Mouse (Mus musculus) ovary, postnatal 36 days (tissue): ENCODE results near the gene 4931422A03Rik.
"Not testable (repeated sequence)": the region's sequence is repeated elsewhere in the genome, so short reads cannot be mapped to it uniquely, and the experiment has no call there.

Experiments
- DNase-seq: peaks from one replicate; pipeline ENCODE4 v3.0.0; 2022; ENCODE audit warnings: low spot score, mixed read lengths

4931422A03Rik gene

GRCm38 (mm10) chr2:104028139-104028723, at the start of gene 4931422A03Rik:
Gene 4931422A03Rik, minus strand, starts transcription at chr2:104028361.
- DNase-seq = no peak

- DNase-seq = peak; percentile 59
These were observed 41.6 kb upstream of the 4931422A03Rik start, which contains the start of gene Cd59b for GRCm38 (mm10) chr2:104069704-104070185. Gene Cd59b, plus strand, starts transcription at chr2:104069849.

DNA sequence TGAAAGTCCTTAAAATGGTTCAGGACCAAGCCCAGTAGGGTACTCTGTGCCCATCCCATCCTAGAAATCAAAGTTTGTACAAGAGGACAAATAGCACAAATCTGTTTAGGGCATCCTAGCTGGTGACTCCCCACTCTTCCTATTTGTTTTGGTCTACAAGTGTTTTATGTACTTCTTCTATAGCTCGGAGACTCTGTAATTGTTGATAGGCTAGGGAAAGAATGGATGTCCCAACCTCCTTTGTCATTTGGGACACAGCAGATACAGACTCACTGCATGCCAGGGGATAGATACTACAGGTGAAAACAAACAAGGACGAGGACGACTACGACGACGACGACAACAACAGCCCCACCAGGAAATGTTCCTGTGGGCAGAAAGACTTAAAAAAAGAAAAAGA, 40.3 kb upstream of the 4931422A03Rik start, which contains the start of gene Gm10799:
Gene Gm10799 (minus strand): TSS at position 101 of the 400 bp plus-strand sequence.
- DNase-seq = not testable (repeated sequence)

- not testable (repeated sequence) for DNase-seq
These were observed 37.4 kb upstream of the 4931422A03Rik start, which contains the start of gene Gm10912 for GRCm38 (mm10) chr2:104065526-104065925. Gene Gm10912, plus strand, starts transcription at chr2:104065826.

DNA sequence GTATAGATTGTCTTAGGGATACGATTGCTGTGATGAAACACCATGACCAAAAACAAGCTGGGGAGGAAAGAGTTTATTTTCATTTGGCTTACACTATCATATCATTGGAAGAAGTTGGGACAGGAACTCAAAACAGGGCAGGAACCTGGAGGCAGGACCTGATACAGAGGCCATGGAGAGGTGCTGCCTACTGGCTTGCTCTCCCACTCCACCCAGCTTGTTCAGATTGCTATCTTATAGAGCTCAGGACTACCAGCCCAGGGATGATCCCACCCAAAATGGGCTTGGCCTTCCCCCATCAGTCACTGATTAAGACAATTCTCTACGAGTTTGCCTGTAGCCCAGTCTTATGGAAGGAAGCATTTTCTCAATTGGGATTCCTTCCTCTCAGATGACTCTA, 36.0 kb upstream of the 4931422A03Rik start:
- DNase-seq = no peak

GRCm38 (mm10) chr2:104062665-104063064, 34.5 kb upstream of the 4931422A03Rik start:
- no peak for DNase-seq

DNA sequence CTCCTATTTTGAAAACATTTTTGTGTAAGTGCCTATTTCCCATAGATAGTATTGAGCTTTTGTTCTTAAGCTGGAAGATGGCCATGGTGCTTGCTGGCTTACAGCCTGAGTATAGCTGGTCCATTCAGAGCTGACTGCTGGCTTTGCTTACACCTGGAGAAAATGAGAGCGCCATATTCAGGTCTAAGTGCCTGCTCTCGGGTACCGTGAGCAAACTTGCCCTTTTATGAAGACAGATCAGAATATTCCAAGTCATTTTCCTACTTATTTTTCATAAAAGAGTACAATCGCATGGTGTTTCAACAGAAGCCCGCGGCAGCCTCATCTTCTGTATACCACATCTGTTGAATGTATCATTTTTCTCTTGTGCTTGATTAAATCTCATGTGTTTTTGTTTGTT, 32.8 kb upstream of the 4931422A03Rik start:
- no peak for DNase-seq

DNA sequence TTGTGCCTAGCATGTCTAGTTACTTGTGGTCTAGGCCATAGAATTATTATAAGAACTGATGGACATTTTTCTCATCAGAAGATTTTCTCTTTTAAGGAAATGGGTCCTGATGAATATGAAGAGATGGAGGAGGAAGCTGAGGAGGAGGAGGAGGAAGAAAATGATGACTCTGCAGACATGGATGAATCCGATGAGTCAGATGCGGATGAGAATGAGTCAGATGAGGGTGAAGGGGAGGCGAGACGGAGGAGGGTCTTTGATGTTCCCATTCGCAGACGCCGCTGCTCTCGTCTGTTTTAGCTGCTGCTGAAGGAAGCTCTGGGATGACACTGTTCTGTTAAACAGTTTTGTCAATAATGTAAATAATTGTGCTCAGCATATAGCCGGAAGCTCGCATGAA, 31.6 kb upstream of the 4931422A03Rik start:
- no peak for DNase-seq

GRCm38 (mm10) chr2:104058954-104059353, 30.8 kb upstream of the 4931422A03Rik start:
- no peak for DNase-seq

DNA sequence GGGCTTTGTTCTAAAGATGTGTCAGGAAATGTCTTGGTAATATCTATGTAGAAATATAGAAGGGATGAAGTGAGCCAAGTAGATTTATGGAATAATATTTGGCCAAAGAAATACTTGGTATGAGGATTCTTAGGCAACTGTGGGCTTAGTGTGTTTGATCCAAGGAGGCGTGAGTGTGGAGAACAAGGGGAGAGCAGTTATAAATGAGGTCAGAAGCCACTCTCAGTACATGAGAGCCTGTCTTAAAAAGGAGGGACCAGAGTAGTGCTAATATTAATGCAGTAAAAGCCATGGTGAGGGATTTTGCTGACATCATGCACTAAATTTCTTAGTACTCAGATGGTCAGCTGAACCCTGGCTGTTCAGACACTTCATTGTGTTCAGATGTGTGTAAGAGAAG, 30.2 kb upstream of the 4931422A03Rik start:
- DNase-seq = no peak

DNA sequence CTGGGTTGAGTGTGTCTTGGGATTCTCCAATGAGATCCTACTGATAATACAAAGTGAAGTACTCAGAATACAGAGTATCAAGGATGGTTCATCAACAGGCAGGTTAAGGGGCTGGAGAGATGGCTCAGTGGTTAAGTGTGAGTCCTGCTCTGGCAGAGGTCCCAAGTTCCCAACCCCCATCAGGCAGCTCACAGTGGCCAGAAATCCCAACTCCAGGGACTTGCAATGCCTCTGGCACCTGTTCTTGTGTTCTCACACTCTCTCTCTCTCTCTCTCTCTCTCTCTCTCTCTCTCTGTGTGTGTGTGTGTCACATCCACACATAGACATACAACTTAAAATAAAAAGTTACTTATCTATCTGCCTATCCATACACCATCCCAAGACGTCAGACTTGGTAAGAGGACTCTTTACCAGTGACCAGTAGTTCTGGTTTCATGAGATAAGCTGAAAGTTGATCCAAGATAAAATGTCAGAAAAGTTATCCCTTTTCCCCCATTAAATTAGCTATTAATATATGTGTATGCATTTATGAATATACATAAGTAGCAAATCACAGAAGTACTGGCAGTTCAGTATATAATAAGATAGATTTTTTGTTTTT, 16.4 kb upstream of the 4931422A03Rik start:
- DNase-seq = no peak

DNA sequence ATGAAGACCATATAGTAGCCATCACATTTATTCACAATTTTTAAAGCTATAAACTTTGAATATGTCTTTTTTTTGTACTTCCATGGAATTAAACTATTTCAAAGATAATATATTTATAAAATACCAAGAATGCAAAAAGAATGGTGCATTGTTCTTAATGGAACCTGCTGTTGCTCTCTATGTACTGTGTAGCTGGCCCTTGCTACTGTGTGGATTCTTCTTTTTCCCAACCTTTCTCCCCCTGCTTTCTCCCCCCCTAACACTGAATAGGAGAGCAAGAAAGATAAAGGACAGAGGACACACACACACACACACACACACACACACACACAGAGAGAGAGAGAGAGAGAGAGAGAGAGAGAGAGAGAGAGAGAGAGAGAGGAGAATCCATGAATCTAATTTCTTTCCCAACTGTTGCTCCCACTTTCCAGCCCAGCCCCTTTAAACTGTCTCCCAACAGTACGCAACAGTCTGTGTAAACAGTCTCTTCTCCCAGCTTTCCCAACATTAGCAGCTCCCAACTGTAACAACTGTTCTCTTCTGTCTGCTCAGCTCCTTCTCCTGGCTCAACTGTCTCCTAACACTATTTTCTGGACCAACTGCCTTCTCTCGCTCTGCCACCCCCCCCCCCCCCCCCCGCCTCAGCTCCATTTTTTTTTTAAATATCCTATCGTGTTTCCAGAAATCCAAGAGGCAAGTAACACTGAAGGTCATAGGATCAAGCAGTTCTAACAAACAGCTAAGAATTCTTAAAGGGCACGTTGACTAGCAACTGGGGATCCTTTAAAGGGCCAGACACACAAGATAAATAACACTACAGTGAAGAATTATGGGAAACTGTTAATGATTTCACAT, 15.7 kb upstream of the 4931422A03Rik start:
- DNase-seq = no peak

GRCm38 (mm10) chr2:104042766-104043165, 14.6 kb upstream of the 4931422A03Rik start:
- DNase-seq = no peak

DNA sequence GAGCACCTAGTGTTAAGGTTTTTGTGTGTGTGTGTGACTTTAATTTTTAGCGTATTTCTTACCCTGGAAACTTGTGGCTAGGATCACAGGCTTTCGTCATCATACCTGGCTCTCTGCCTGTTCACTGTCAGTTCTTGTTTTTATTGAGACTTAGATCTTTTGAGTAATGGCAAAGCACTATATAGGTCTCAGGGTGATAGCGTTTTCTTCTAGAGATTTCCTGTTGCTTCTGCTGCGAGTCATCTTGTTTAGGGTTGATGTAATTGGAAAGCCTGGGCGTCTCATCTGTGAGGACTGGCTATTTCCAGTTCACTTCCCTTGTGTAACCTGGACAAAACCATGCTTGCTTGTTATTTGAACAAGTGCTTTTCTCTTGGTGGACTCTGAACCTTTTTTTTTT, 13.5 kb upstream of the 4931422A03Rik start:
- no peak for DNase-seq

GRCm38 (mm10) chr2:104038236-104038635, 10.1 kb upstream of the 4931422A03Rik start:
- DNase-seq = no peak

GRCm38 (mm10) chr2:104036316-104036715, 8.2 kb upstream of the 4931422A03Rik start:
- no peak for DNase-seq

GRCm38 (mm10) chr2:104035595-104035994, 7.4 kb upstream of the 4931422A03Rik start:
- no peak for DNase-seq

- DNase-seq = peak; percentile 59
These were observed 6.8 kb upstream of the 4931422A03Rik start for GRCm38 (mm10) chr2:104034832-104035472.

DNA sequence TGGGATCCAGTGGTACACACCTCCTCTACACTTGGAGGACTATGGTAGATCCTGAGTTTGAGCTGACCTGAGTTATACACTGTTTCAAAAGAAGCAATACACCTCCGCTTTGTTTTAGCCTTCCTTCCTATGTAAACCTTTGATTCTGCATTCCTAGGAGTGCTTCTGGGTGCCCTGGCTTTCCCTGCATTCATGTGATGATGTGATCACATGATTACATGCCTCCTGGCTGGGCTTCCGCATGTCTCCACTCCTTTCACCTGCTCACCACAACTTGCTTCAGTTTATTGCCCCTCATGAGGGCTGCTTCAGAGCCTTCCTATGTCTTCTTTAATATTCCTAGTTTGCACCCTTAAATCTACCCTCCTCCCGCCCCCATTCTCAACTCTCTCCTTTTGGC, 3.9 kb upstream of the 4931422A03Rik start:
- no peak for DNase-seq

- DNase-seq = no peak
These were observed 2.2 kb upstream of the 4931422A03Rik start for GRCm38 (mm10) chr2:104030381-104030780.

- no peak for DNase-seq
These were observed 913 bp upstream of the 4931422A03Rik start for GRCm38 (mm10) chr2:104029074-104029473.
